ENCODE assay signal across 8 mouse cellular contexts in genomic region chr2:180588736-180589122, GRCm38 (mm10). TPM values are rescaled to one million over a fixed set of nuclear protein-coding genes. Genes with fewer than 3 reads are reported as not detected.
A peak's percentile ranks its signal among the peaks of the same experiment; 100 is the strongest.
DNase-seq lines count a peak whose midpoint lies in the region; ATAC-seq and TF ChIP-seq lines count a peak whose summit lies in the region.

No protein-coding gene starts in this region.

- peak overlapping the region; percentile 94 for H3K27ac ChIP-seq in kidney, embryonic 15.5 days
- H3K27ac ChIP-seq in brown adipose tissue, adult 24 weeks (replicated peaks; ENCODE audit: low read depth, low read length) = no peak overlapping the region
- peak overlapping the region; percentile 97; the same call in 1 of the 2 replicates for H3K27ac ChIP-seq in hindbrain, postnatal 0 days
- peak overlapping the region; percentile 93 for H3K27ac ChIP-seq in midbrain, postnatal 0 days (ENCODE audit: low read depth, low read length)

- peaks cover 25% of the 10 kb centered on the region for H3K4me1 ChIP-seq in kidney, embryonic 15.5 days
- H3K4me1 ChIP-seq in brown adipose tissue, adult 24 weeks (ENCODE audit: control insufficient read depth, insufficient read depth, insufficient read length, low read length) = peaks cover 4% of the 10 kb centered on the region; the same call in 1 of the 2 replicates
- peaks cover 11% of the 10 kb centered on the region for H3K4me1 ChIP-seq in hindbrain, postnatal 0 days (ENCODE audit: insufficient read depth, low read length)
- peaks cover 13% of the 10 kb centered on the region; the same call in 1 of the 2 replicates for H3K4me1 ChIP-seq in midbrain, postnatal 0 days (ENCODE audit: insufficient read depth, low read length)

- no peaks in the 10 kb centered on the region for H3K9me3 ChIP-seq in kidney, embryonic 15.5 days (replicated peaks)
- no peaks in the 10 kb centered on the region for H3K9me3 ChIP-seq in hindbrain, postnatal 0 days (ENCODE audit: low read length)
- H3K9me3 ChIP-seq in midbrain, postnatal 0 days (ENCODE audit: low read length) = no peaks in the 10 kb centered on the region

- peak; percentile 54 for TF ChIP-seq CTCF in hindbrain, postnatal 0 days (IDR thresholded peaks at IDR 0.05; ENCODE audit: low read depth)
- peak; percentile 61 for TF ChIP-seq CTCF in midbrain, postnatal 0 days (IDR thresholded peaks at IDR 0.05)

- peaks cover 62% of the 10 kb centered on the region for H3K36me3 ChIP-seq in kidney, embryonic 15.5 days
- H3K36me3 ChIP-seq in hindbrain, postnatal 0 days (ENCODE audit: insufficient read depth, low read length) = peaks cover 39% of the 10 kb centered on the region
- H3K36me3 ChIP-seq in midbrain, postnatal 0 days (ENCODE audit: insufficient read depth, low read length) = peaks cover 50% of the 10 kb centered on the region

- peak; percentile 3; the same call in 1 of the 2 replicates for ATAC-seq in kidney, embryonic 15.5 days (replicated peaks; ENCODE audit: low FRiP score)
- no peak for ATAC-seq in hindbrain, postnatal 0 days
- ATAC-seq in midbrain, postnatal 0 days (ENCODE audit: low FRiP score) = peak; percentile 41; the same call in 1 of the 2 replicates
- no peak for ATAC-seq in inflammation-experienced regulatory T-cells, adult 6 months

- no peak for DNase-seq in kidney, adult 9 months
- peak; percentile 49 for DNase-seq in hindbrain, postnatal 0 days (ENCODE audit: low spot score)
- DNase-seq in midbrain, postnatal 0 days (ENCODE audit: low spot score) = no peak
- DNase-seq in spleen, adult 18-20 months = no peak
- DNase-seq in right cerebral cortex, postnatal 10 days (ENCODE audit: low spot score in 2 of 2) = no peak

- peak overlapping the region; percentile 98 for H3K4me3 ChIP-seq in kidney, embryonic 15.5 days (replicated peaks)
- H3K4me3 ChIP-seq in brown adipose tissue, adult 24 weeks (ENCODE audit: insufficient read depth, low read depth, low read length) = peak overlapping the region; percentile 97
- H3K4me3 ChIP-seq in hindbrain, postnatal 0 days (ENCODE audit: low read length) = peak overlapping the region; percentile 90
- peak overlapping the region; percentile 85 for H3K4me3 ChIP-seq in midbrain, postnatal 0 days (ENCODE audit: low read depth, low read length)

- 48% methylated on average over 6 of the region's 6 CpGs for WGBS in kidney, embryonic 15.5 days
- 48% methylated on average over 6 of the region's 6 CpGs for WGBS in hindbrain, postnatal 0 days
- 48% methylated on average over 6 of the region's 6 CpGs for WGBS in midbrain, postnatal 0 days

- H3K4me2 ChIP-seq in kidney, embryonic 15.5 days = peak overlapping the region; percentile 79
- peak overlapping the region; percentile 88 for H3K4me2 ChIP-seq in hindbrain, postnatal 0 days (ENCODE audit: low read depth, low read length)
- H3K4me2 ChIP-seq in midbrain, postnatal 0 days (ENCODE audit: low read depth, low read length, poor library complexity, severe bottlenecking) = peak overlapping the region; percentile 88

- peak overlapping the region; percentile 87 for H3K9ac ChIP-seq in kidney, embryonic 15.5 days
- peak overlapping the region; percentile 87 for H3K9ac ChIP-seq in hindbrain, postnatal 0 days (replicated peaks; ENCODE audit: low read length)
- peak overlapping the region; percentile 92 for H3K9ac ChIP-seq in midbrain, postnatal 0 days (replicated peaks; ENCODE audit: low read length, poor library complexity, severe bottlenecking)

- H3K27me3 ChIP-seq in kidney, embryonic 15.5 days = no peaks in the 10 kb centered on the region
- no peaks in the 10 kb centered on the region for H3K27me3 ChIP-seq in hindbrain, postnatal 0 days (ENCODE audit: insufficient read depth, low read length)
- H3K27me3 ChIP-seq in midbrain, postnatal 0 days (ENCODE audit: insufficient read depth, low read length) = no peaks in the 10 kb centered on the region

RNA-seq across cellular contexts. Expression of gene Ogfr, which starts 0.3 kb away (rescaled TPM):
- polyA plus RNA-seq in kidney, embryonic 15.5 days (2015; fragmentation: Nextera tagmentation; extraction: Ambion mirVana) = 63.8 and 76.1 TPM in 2 replicates
- 17.9 and 19.9 TPM in 2 replicates for polyA plus RNA-seq in brown adipose tissue, adult 24 weeks (2012; ENCODE audit: insufficient read depth, insufficient read length, missing spikeins)
- total RNA-seq in hindbrain, postnatal 0 days (2014; rRNA removed) = 88.5 and 106 TPM in 2 replicates
- 82.9 and 84.4 TPM in 2 replicates for polyA plus RNA-seq in hindbrain, postnatal 0 days (2015; fragmentation: Nextera tagmentation; extraction: Ambion mirVana)
- 121 and 126 TPM in 2 replicates for total RNA-seq in midbrain, postnatal 0 days (2014; rRNA removed)
- 82.1 and 82.4 TPM in 2 replicates for polyA plus RNA-seq in midbrain, postnatal 0 days (2015; fragmentation: Nextera tagmentation; extraction: Ambion mirVana)
- polyA plus RNA-seq in inflammation-experienced regulatory T-cells, adult 6 months (2017; shearing (Covaris generic)) = 10 to 100 TPM; 11.2 to 19.9 (median 12.3) TPM

RNA-seq across cellular contexts. Expression of gene Mrgbp, which starts 7.6 kb away (rescaled TPM):
- polyA plus RNA-seq in kidney, embryonic 15.5 days (2015; fragmentation: Nextera tagmentation; extraction: Ambion mirVana) = 43.4 and 44.8 TPM in 2 replicates
- polyA plus RNA-seq in brown adipose tissue, adult 24 weeks (2012; ENCODE audit: insufficient read depth, insufficient read length, missing spikeins) = 8.1 and 10.4 TPM in 2 replicates
- total RNA-seq in hindbrain, postnatal 0 days (2014; rRNA removed) = 48.2 and 49.3 TPM in 2 replicates
- 32.5 and 36.0 TPM in 2 replicates for polyA plus RNA-seq in hindbrain, postnatal 0 days (2015; fragmentation: Nextera tagmentation; extraction: Ambion mirVana)
- 58.3 and 60.8 TPM in 2 replicates for total RNA-seq in midbrain, postnatal 0 days (2014; rRNA removed)
- 34.4 and 36.5 TPM in 2 replicates for polyA plus RNA-seq in midbrain, postnatal 0 days (2015; fragmentation: Nextera tagmentation; extraction: Ambion mirVana)
- 10 to 100 TPM; 15.8 to 28.5 (median 21.4) TPM for polyA plus RNA-seq in inflammation-experienced regulatory T-cells, adult 6 months (2017; shearing (Covaris generic))

RNA-seq across cellular contexts. Expression of gene Col9a3, which starts 8.9 kb away (rescaled TPM):
- polyA plus RNA-seq in kidney, embryonic 15.5 days (2015; fragmentation: Nextera tagmentation; extraction: Ambion mirVana) = 8.8 and 9.8 TPM in 2 replicates
- polyA plus RNA-seq in brown adipose tissue, adult 24 weeks (2012; ENCODE audit: insufficient read depth, insufficient read length, missing spikeins) = not detected in 2 replicates
- total RNA-seq in hindbrain, postnatal 0 days (2014; rRNA removed) = 82.0 and 98.9 TPM in 2 replicates
- 90.1 and 95.8 TPM in 2 replicates for polyA plus RNA-seq in hindbrain, postnatal 0 days (2015; fragmentation: Nextera tagmentation; extraction: Ambion mirVana)
- 19.9 and 47.6 TPM in 2 replicates for total RNA-seq in midbrain, postnatal 0 days (2014; rRNA removed)
- 29.6 and 29.8 TPM in 2 replicates for polyA plus RNA-seq in midbrain, postnatal 0 days (2015; fragmentation: Nextera tagmentation; extraction: Ambion mirVana)
- 1 to 10 TPM in 1 of 3 experiments, under 1 TPM in 2; 0.19 to 1.5 (median 0.87) TPM for polyA plus RNA-seq in inflammation-experienced regulatory T-cells, adult 6 months (2017; shearing (Covaris generic))

RNA-seq across cellular contexts. Expression of gene Tcfl5, which starts 53.8 kb away (rescaled TPM):
- 0.21 and 0.23 TPM in 2 replicates for polyA plus RNA-seq in kidney, embryonic 15.5 days (2015; fragmentation: Nextera tagmentation; extraction: Ambion mirVana)
- polyA plus RNA-seq in brown adipose tissue, adult 24 weeks (2012; ENCODE audit: insufficient read depth, insufficient read length, missing spikeins) = not detected in 2 replicates
- total RNA-seq in hindbrain, postnatal 0 days (2014; rRNA removed) = 5.8 and 7.2 TPM in 2 replicates
- polyA plus RNA-seq in hindbrain, postnatal 0 days (2015; fragmentation: Nextera tagmentation; extraction: Ambion mirVana) = 0.91 and 1.0 TPM in 2 replicates
- 5.9 and 7.8 TPM in 2 replicates for total RNA-seq in midbrain, postnatal 0 days (2014; rRNA removed)
- 0.79 and 1.0 TPM in 2 replicates for polyA plus RNA-seq in midbrain, postnatal 0 days (2015; fragmentation: Nextera tagmentation; extraction: Ambion mirVana)
- polyA plus RNA-seq in inflammation-experienced regulatory T-cells, adult 6 months (2017; shearing (Covaris generic)) = under 1 TPM in 1 of 3 experiments, not detected in 2; 0.28 TPM

Comparison
In these comparisons a context has a peak if more than half of its experiments do, and no peak if none do; other contexts are left out.
1. ATAC-seq: peak in kidney, embryonic 15.5 days (single experiment) and midbrain, postnatal 0 days (single experiment); none in hindbrain, postnatal 0 days (single experiment) and inflammation-experienced regulatory T-cells, adult 6 months (single experiment).
2. Peak in every context shown above with its lines, with median percentiles within 50 percentile points of each other: H3K4me2 ChIP-seq, H3K4me3 ChIP-seq and H3K9ac ChIP-seq.